Comparison of ENCODE assay signal across 7 mouse cellular contexts in the genomic region with DNA sequence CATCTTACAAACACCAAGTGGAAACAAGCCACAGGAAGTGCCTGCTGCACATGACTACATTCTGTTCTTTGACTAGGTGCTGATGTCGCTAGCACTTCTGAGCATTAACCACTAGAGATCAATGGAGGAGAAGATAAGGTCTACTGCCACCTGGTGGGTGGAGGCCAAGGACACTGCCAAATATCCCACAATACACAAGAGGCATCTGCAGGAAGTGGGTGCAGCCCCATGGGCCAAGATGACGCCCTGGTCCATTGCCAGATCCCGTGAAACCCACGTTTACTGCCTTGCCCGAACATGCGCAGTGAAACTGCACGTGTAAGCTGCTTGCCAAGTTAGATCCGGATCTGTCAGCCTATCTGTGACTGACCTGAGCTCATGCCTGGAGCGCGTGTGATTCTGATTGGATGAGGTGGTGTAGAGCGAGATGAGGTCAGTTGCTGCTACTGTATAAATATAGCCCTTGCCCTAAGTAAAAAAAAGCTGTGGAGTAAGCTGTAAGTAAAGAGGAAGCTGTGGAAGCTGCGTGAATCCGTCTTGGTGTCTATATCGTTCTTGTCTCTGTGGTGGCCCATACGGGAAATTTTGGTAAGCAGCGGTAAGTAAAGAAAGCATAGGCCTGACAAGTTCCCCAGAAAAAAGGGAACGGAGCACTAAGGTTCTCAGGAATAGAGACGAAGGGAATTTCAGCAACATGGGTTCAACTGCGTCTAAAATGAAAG.
DNase-seq lines count a peak whose midpoint lies in the region.

No protein-coding gene starts in this region.

- peak; percentile 80 for DNase-seq in layer of hippocampus, adult 9-11 months
- no peak for DNase-seq in layer of hippocampus, postnatal 25 days (ENCODE audit: extremely low spot score in 1 of 2, low spot score in 1 of 2)
- DNase-seq in CD4-positive helper T cell, adult 2 months (ENCODE audit: low read depth, low spot score), result peak; percentile 42
- peak; percentile 88 for DNase-seq in MEL-GATA-1-ER (ENCODE audit: extremely low read depth, low read depth)
- DNase-seq in layer of hippocampus, postnatal 10 days (ENCODE audit: low spot score in 2 of 2), result peak; percentile 39
- DNase-seq in cerebellum, adult 9-11 months, result no peak
- DNase-seq in urinary bladder, postnatal 4 days (ENCODE audit: low spot score in 2 of 2), result no peak

Comparison
In these comparisons a context has a peak if more than half of its experiments do, and no peak if none do; other contexts are left out.
1. DNase-seq: peak in layer of hippocampus, adult 9-11 months (single experiment), CD4-positive helper T cell, adult 2 months (single experiment), MEL-GATA-1-ER (single experiment) and layer of hippocampus, postnatal 10 days (2 of 2); none in layer of hippocampus, postnatal 25 days (0 of 2), cerebellum, adult 9-11 months (single experiment) and urinary bladder, postnatal 4 days (0 of 2).